Mouse (Mus musculus) cerebellum, adult 2 months (tissue): ENCODE measurements around the gene H2-Ke6. TPM values are rescaled to one million over a fixed set of nuclear protein-coding genes. Genes with fewer than 3 reads are reported as not detected.
"Not testable (repeated sequence)": the region's sequence is repeated elsewhere in the genome, so short reads cannot be mapped to it uniquely, and the experiment has no call there.

Source experiments
- DNase-seq, 2 experiments: peaks; one replicate each; pipeline ENCODE4 v3.0.0; 2021
- H3K27ac ChIP-seq: fragments of 200-500 bp; 2 replicates; pipeline ENCODE4 v1.5.1; 2012; ENCODE audit warnings: low read length, control low read depth, inconsistent platforms; ENCODE audit not compliant: insufficient read depth
- H3K27me3 ChIP-seq: fragments of 200-500 bp; 2 replicates; pipeline ENCODE4 v1.6.1; 2012; ENCODE audit warnings: inconsistent platforms, mild to moderate bottlenecking, low read length, moderate library complexity; ENCODE audit not compliant: control insufficient read depth, insufficient read depth
- H3K4me1 ChIP-seq: fragments of 200-500 bp; 2 replicates; pipeline ENCODE4 v1.6.1; 2011; ENCODE audit warnings: low read length; ENCODE audit not compliant: control insufficient read depth, insufficient read depth
- H3K4me3 ChIP-seq: fragments of 200-500 bp; replicated peaks from 2 replicates; pipeline ENCODE3; 2011; ENCODE audit warnings: mild to moderate bottlenecking, low read depth, low read length, control low read depth; ENCODE audit not compliant: insufficient read depth
- CTCF ChIP-seq: fragments of 200-500 bp; IDR thresholded peaks from 2 replicates; pipeline ENCODE4 v1.5.1; 2011; ENCODE audit warnings: low read depth, mild to moderate bottlenecking, control low read depth, low read length, moderate library complexity, borderline replicate concordance; ENCODE audit not compliant: insufficient read depth
- POLR2A ChIP-seq: fragments of 200-500 bp; IDR thresholded peaks from 2 replicates; pipeline ENCODE4 v1.6.1; 2011; ENCODE audit warnings: low read length, control low read depth, borderline replicate concordance; ENCODE audit not compliant: insufficient read depth
- WGBS: fragments of 180-500 bp; shearing (Covaris S2); methylation state at CpG from one replicate; pipeline ENCODE4 v1.1.7; 2018; 5-methylcytosine and 5-hydroxymethylcytosine counted together
- polyA plus RNA-seq: library from polyadenylated mRNA; depleted of rRNA; stranded (reverse); fragments of >200 nt; gene quantifications from 2 replicates; pipeline ENCODE4 v1.2.3, GENCODE M21; 2012

H2-Ke6 gene
- polyA plus RNA-seq, 1 experiment: 82.9 TPM

- TF ChIP-seq CTCF (no peak), POLR2A (no peak)
- Histone ChIP-seq H3K4me3 (no peak overlapping the region), H3K4me1 (peaks cover 7% of the 10 kb centered on the region; the same call in 1 of the 2 replicates), H3K27me3 (no peaks in the 10 kb centered on the region), H3K27ac (no peak overlapping the region)
- 90% methylated on average over 23 of the region's 23 CpGs for WGBS
- no peak for DNase-seq
These were observed 6.1 kb downstream of the H2-Ke6 start for GRCm38 (mm10) chr17:34021539-34022413.

- WGBS: 90% methylated on average over 8 of the region's 8 CpGs
- H3K27ac ChIP-seq: no peak overlapping the region
- TF ChIP-seq POLR2A: no peak
- H3K27me3 ChIP-seq: no peaks in the 10 kb centered on the region
- no peak overlapping the region for H3K4me3 ChIP-seq
- DNase-seq: no peak
- H3K4me1 ChIP-seq: no peaks in the 10 kb centered on the region
These were observed 14.4 kb downstream of the H2-Ke6 start for GRCm38 (mm10) chr17:34013436-34013835.

GRCm38 (mm10) chr17:34010156-34010555 lies 17.7 kb downstream of the H2-Ke6 start:
- Histone ChIP-seq H3K27ac (no peak overlapping the region), H3K27me3 (no peaks in the 10 kb centered on the region), H3K4me1 (no peaks in the 10 kb centered on the region), H3K4me3 (no peak overlapping the region)
- TF ChIP-seq CTCF: no peak
- TF ChIP-seq POLR2A: no peak
- 76% methylated on average over 5 of the region's 5 CpGs for WGBS
- DNase-seq: no peak

GRCm38 (mm10) chr17:34006570-34006969 lies 21.3 kb downstream of the H2-Ke6 start:
- no peak for DNase-seq
- Histone ChIP-seq H3K27me3 (no peaks in the 10 kb centered on the region), H3K4me1 (no peaks in the 10 kb centered on the region), H3K27ac (no peak overlapping the region), H3K4me3 (no peak overlapping the region)
- TF ChIP-seq POLR2A (no peak), CTCF (no peak)
- WGBS: 27% methylated on average over 2 of the region's 2 CpGs

GRCm38 (mm10) chr17:34003426-34003825 lies 24.4 kb downstream of the H2-Ke6 start:
- Histone ChIP-seq H3K4me1 (0 out of 2 replicates have a peak, but pooled peaks cover 2% of the 10 kb centered on the region), H3K27ac (no peak overlapping the region), H3K27me3 (peaks cover 3% of the 10 kb centered on the region), H3K4me3 (no peak overlapping the region)
- no peak for TF ChIP-seq POLR2A
- peak; percentile 56 for TF ChIP-seq CTCF
- peak in 1 of 2 experiments; percentile 32 for DNase-seq
- 7% methylated on average over 5 of the region's 5 CpGs for WGBS

GRCm38 (mm10) chr17:34000796-34001195 lies 27.1 kb downstream of the H2-Ke6 start:
- not testable (repeated sequence) for H3K27ac ChIP-seq, H3K4me3 ChIP-seq, DNase-seq, H3K27me3 ChIP-seq, H3K4me1 ChIP-seq
- 58% methylated on average over 2 of the region's 2 CpGs for WGBS

- WGBS: under 1% methylated on average over 30 of the region's 30 CpGs
- TF ChIP-seq POLR2A (peak; percentile 45; the same call in 1 of the 2 replicates), CTCF (no peak)
- peaks cover 3% of the 10 kb centered on the region for H3K27me3 ChIP-seq
- 0 out of 2 replicates have a peak, but pooled peaks cover 2% of the 10 kb centered on the region for H3K4me1 ChIP-seq
- H3K27ac ChIP-seq: no peak within 1 kb of the TSS
- peak; percentile 54 to 64 for DNase-seq
- peak within 1 kb of the TSS; percentile 47 for H3K4me3 ChIP-seq
These were observed 27.7 kb downstream of the H2-Ke6 start, which contains the start of gene H2-K1 for GRCm38 (mm10) chr17:34000150-34000537. Gene H2-K1 (minus strand): TSS chr17:34000347.
